Mouse (Mus musculus): ENCODE data around the gene Txnrd2.

DNA sequence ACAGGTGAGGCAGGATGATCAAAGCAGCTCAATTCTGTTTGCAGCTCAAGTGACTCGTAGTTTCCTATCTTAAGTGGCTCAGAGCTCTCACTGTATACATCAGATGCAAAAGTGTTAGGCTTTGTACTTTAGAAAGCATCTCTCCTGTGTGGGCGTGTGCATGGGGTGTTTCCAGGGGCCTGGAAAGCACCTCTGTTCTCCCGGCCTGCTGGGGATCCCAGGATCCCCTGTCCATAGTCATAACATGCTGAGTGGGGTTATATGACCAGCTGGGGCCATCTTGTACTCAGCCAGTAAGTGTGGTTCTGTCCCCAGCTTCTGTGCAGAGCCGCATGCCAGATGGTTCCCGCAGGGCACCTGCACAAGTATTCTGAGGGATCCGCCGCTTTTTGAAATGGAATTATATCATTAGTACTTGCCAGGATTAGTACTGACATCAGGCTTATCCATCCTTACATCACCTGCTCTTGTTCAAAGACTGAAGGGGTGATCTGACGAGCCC, 26.2 kb downstream of the Txnrd2 start:
- no peak for TF ChIP-seq TAL1 (IDR thresholded peaks at IDR 0.05; ENCODE audit: low read length)
- TF ChIP-seq GATA1 (IDR thresholded peaks at IDR 0.05; ENCODE audit: low read length) = no peak
